Mouse (Mus musculus): ENCODE data around the gene Btg1. TPM values are rescaled to one million over a fixed set of nuclear protein-coding genes. Genes with fewer than 3 reads are reported as not detected.

Btg1 gene
- polyA plus RNA-seq, 1 experiment from 2014 or later: 43.2 TPM

DNA sequence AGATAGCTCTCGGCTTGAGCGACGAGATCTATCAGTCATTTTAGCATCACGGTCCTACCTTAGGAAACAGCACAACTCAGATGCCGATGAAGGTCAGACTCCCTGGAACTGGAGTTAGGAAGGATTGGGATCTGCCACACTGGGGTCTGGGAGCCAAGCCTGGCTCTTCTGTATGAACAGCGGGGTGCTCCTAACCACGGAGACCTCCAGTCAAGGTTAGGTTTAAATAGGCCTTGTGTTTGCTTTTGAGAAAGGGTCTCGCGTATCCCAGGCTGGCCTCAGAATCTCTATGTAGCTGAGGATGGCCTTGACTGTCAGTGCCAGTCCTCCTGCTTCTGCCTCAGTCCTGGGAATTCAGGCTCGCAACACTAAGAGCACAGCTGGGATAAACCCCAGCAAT lies 10.5 kb downstream of the Btg1 start:
- Histone ChIP-seq H3K4me2 (ENCODE audit: low read depth, low read length) (no peak overlapping the region), H3K27me3 (replicated peaks; ENCODE audit: control insufficient read depth, insufficient read depth, low read length) (no peaks in the 10 kb centered on the region), H3K4me3 (ENCODE audit: low read length) (no peak overlapping the region), H3K4me1 (ENCODE audit: control insufficient read depth, insufficient read depth, low read length) (peaks cover 25% of the 10 kb centered on the region), H3K9ac (ENCODE audit: low read depth, low read length) (no peak overlapping the region), H3K27ac (ENCODE audit: low read length) (no peak overlapping the region), H3K36me3 (ENCODE audit: control insufficient read depth, insufficient read depth, low read length) (peaks cover 3% of the 10 kb centered on the region), H3K9me3 (ENCODE audit: control insufficient read depth, low read length) (no peaks in the 10 kb centered on the region)
- 92% methylated on average over 10 of the region's 10 CpGs for WGBS
- ATAC-seq: no peak

DNA sequence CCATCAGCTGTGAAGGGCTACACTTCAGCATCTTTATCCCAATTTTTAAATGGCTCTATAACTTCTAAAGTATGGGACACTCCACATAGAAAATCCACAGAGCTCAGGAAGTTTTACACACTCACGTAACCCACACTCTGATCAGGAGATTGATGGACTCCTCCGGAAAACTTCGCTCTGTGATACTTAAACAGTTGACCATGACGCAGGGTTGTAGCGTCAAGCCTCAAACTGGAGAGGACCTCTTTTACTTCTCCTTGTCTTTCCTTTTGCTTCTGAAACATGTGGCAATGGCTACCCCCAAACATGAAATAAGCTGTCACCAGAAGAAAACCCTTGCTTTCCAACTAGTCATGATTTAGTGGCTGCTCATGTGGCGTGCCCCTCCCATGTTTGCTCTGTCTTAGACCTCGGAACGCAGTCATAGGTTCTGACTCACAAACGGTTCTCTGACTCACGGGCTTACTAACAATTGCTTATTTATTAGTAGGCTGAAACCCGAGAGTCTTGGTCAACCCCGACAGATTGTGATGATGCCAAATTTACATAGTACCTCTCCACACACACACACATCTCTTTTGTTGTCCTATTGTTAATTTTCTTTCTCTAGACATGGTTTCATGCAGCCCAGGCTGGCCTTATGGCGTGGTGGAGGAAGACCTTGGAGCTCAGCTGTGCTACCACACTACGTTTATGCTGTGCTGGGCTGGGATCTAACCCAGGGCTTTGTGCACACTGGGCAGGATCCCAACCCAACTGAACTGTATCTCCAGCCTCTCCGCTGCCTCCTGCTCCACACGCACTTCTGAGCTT lies 11.5 kb downstream of the Btg1 start:
- Histone ChIP-seq H3K9me3 (ENCODE audit: control insufficient read depth, low read length) (no peaks in the 10 kb centered on the region), H3K4me1 (ENCODE audit: control insufficient read depth, insufficient read depth, low read length) (peaks cover 32% of the 10 kb centered on the region), H3K4me2 (ENCODE audit: low read depth, low read length) (no peak overlapping the region), H3K9ac (ENCODE audit: low read depth, low read length) (no peak overlapping the region), H3K4me3 (ENCODE audit: low read length) (no peak overlapping the region), H3K36me3 (ENCODE audit: control insufficient read depth, insufficient read depth, low read length) (peaks cover 3% of the 10 kb centered on the region), H3K27me3 (replicated peaks; ENCODE audit: control insufficient read depth, insufficient read depth, low read length) (no peaks in the 10 kb centered on the region), H3K27ac (ENCODE audit: low read length) (0 out of 2 replicates have a peak overlapping the region, but pooled peaks have one; percentile 18)
- 76% methylated on average over 16 of the region's 16 CpGs for WGBS
- peak; percentile 43; the same call in 1 of the 2 replicates for ATAC-seq

DNA sequence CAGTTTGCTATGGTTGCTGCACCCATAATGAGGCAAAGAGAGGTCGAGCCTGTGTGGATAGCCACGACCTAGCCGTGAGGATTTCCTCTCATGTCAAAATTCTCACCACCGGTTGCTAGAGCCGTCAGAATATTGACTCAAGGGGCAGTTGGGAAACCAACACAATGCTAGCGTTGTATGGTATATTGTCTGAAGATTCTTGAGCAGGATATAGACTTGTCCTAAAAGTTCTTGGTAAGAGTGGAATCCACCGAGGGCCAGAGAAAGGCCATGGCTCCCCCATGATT lies 12.1 kb downstream of the Btg1 start:
- Histone ChIP-seq H3K4me3 (ENCODE audit: low read length) (no peak overlapping the region), H3K9ac (ENCODE audit: low read depth, low read length) (no peak overlapping the region), H3K4me1 (ENCODE audit: control insufficient read depth, insufficient read depth, low read length) (peaks cover 31% of the 10 kb centered on the region), H3K4me2 (ENCODE audit: low read depth, low read length) (no peak overlapping the region), H3K27ac (ENCODE audit: low read length) (0 out of 2 replicates have a peak overlapping the region, but pooled peaks have one; percentile 18), H3K9me3 (ENCODE audit: control insufficient read depth, low read length) (no peaks in the 10 kb centered on the region), H3K36me3 (ENCODE audit: control insufficient read depth, insufficient read depth, low read length) (peaks cover 3% of the 10 kb centered on the region), H3K27me3 (replicated peaks; ENCODE audit: control insufficient read depth, insufficient read depth, low read length) (no peaks in the 10 kb centered on the region)
- ATAC-seq: no peak
- 79% methylated on average over 7 of the region's 7 CpGs for WGBS

DNA sequence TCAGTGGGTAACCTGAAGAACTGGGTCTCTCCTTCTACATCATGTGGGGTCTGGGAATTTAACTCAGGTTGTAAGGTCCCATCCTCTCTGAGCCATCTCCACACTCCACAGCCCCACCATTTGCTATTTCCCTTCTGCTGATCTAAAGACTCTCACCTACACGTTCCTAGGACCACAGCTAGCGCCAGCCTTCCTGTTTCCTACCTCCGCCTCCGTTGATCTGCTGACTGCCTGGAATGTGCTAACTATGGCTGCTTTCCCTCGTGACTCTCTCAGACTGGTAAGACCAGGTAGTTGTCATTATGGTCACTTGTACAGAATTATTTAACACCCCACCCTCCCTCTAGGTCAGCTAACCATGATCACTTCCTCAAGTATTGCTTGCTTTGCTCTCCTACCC lies 13.3 kb downstream of the Btg1 start:
- 75% methylated on average over 5 of the region's 5 CpGs for WGBS

DNA sequence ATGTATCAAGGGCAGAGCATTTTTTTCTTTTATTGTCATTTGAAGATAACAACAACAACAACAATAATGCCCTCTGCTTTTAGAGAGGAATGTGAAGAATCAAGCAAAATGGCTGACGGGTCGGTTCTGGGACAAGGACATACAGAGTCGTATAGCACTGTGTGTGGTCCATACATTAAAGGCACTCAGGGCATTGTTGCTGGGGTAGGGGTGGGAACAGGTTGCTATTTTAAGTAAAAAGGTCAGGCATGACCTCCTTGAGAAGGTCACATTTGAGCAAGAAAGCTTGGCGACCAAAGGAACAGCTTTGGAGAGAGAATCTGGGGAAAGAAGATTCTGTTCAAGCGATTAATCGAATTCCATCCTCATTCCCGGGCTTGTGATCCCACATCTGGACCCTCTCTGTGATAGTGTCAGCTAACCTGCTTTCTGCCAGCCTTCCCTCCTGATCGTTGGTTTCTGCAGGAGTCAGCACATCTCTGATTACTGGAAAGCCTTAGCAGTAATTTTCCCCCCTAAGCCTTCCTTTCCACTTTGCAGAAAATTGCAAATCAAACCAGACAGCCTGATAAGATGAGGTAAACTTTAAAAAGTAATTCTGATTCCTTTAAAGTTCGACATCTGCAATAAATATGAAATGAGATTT lies 14.4 kb downstream of the Btg1 start:
- H3K9me3 ChIP-seq (ENCODE audit: control insufficient read depth, low read length): no peaks in the 10 kb centered on the region

More for the DNA sequence above, 13.3 kb downstream of the Btg1 start:
- no peak overlapping the region for H3K4me3 ChIP-seq (ENCODE audit: low read length)
- peaks cover 24% of the 10 kb centered on the region for H3K4me1 ChIP-seq (ENCODE audit: control insufficient read depth, insufficient read depth, low read length)
- ATAC-seq: no peak
- no peak overlapping the region for H3K27ac ChIP-seq (ENCODE audit: low read length)
- H3K9me3 ChIP-seq (ENCODE audit: control insufficient read depth, low read length): no peaks in the 10 kb centered on the region
- H3K9ac ChIP-seq (ENCODE audit: low read depth, low read length): no peak overlapping the region
- H3K4me2 ChIP-seq (ENCODE audit: low read depth, low read length): no peak overlapping the region
- H3K36me3 ChIP-seq (ENCODE audit: control insufficient read depth, insufficient read depth, low read length): peaks cover 3% of the 10 kb centered on the region; the same call in 1 of the 2 replicates
- no peaks in the 10 kb centered on the region for H3K27me3 ChIP-seq (replicated peaks; ENCODE audit: control insufficient read depth, insufficient read depth, low read length)

DNA sequence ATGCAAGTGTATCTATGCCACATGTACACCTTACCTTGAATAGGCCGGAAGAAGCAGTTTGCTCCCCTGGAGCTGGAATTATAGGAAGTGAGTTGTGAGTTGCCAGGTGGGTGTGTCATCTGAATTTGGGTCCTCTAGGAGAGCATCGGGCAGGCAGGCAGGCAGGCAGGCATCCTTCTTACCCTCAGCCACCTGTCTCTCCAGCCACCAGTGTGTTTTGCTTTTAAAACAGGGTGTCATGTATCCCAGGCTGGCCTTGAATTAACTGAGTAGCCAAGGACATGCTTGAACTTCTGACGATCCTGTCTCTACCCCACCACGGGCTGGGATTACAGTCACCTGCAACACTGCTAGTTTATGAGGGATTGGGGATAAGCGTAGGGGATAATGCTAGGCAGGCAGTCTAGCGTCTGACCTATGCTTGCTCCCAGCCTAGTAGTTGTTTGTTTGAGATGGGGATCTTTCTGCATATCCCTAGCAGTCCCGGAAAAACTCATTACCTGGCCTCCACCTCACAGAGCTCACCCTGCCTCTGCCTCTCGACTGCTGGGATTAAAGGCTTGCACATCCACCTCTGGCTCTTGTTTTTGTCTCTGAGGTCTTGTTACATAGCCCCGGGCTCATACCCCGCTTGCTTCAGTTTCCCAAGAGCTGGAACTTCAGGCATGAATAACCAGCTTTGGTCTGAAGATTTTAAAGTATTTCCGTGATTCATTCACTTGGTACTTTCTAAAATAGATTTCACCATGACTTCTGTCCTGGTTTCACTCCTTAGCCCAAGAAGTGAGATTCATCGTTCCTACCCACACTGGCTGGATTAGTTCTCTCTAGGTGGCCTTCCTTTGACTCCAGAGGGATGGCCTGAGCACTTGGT lies 15.7 kb downstream of the Btg1 start:
- H3K27ac ChIP-seq (ENCODE audit: low read length): no peak overlapping the region
- no peak overlapping the region for H3K4me2 ChIP-seq (ENCODE audit: low read depth, low read length)
- H3K9me3 ChIP-seq (ENCODE audit: control insufficient read depth, low read length): no peaks in the 10 kb centered on the region
- no peaks in the 10 kb centered on the region for H3K27me3 ChIP-seq (replicated peaks; ENCODE audit: control insufficient read depth, insufficient read depth, low read length)
- 66% methylated on average over 12 of the region's 12 CpGs for WGBS
- H3K36me3 ChIP-seq (ENCODE audit: control insufficient read depth, insufficient read depth, low read length): peaks cover 3% of the 10 kb centered on the region; the same call in 1 of the 2 replicates
- H3K9ac ChIP-seq (ENCODE audit: low read depth, low read length): no peak overlapping the region
- H3K4me1 ChIP-seq (ENCODE audit: control insufficient read depth, insufficient read depth, low read length): peaks cover 19% of the 10 kb centered on the region
- no peak for ATAC-seq
- no peak overlapping the region for H3K4me3 ChIP-seq (ENCODE audit: low read length)

More for the DNA sequence above, 14.4 kb downstream of the Btg1 start:
- H3K4me3 ChIP-seq (ENCODE audit: low read length): no peak overlapping the region
- H3K4me2 ChIP-seq (ENCODE audit: low read depth, low read length): no peak overlapping the region
- no peaks in the 10 kb centered on the region for H3K27me3 ChIP-seq (replicated peaks; ENCODE audit: control insufficient read depth, insufficient read depth, low read length)
- 57% methylated on average over 9 of the region's 9 CpGs for WGBS
- H3K27ac ChIP-seq (ENCODE audit: low read length): no peak overlapping the region
- peaks cover 3% of the 10 kb centered on the region; the same call in 1 of the 2 replicates for H3K36me3 ChIP-seq (ENCODE audit: control insufficient read depth, insufficient read depth, low read length)
- peaks cover 22% of the 10 kb centered on the region for H3K4me1 ChIP-seq (ENCODE audit: control insufficient read depth, insufficient read depth, low read length)
- no peak for ATAC-seq
- no peak overlapping the region for H3K9ac ChIP-seq (ENCODE audit: low read depth, low read length)

DNA sequence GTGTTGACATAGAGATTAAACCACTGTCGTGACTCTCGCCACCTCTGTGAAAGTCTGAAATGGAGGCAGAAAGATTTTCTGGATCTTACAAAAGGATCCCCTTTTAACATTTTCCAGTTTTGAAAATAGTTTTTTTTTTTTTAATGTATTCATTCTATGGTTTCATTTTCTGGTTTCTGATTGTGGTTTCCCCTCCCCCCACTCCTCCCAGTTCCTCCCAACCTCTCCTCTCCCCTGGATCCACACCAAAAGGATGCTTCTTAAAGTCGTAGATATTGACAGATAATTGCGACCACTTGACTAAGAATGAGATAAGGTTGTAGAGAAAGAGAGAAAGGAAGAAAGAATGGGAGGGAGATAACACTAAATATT lies 16.3 kb downstream of the Btg1 start:
- H3K9ac ChIP-seq (ENCODE audit: low read depth, low read length): no peak overlapping the region
- peaks cover 3% of the 10 kb centered on the region; the same call in 1 of the 2 replicates for H3K36me3 ChIP-seq (ENCODE audit: control insufficient read depth, insufficient read depth, low read length)
- no peak for ATAC-seq
- H3K4me3 ChIP-seq (ENCODE audit: low read length): no peak overlapping the region
- no peak overlapping the region for H3K27ac ChIP-seq (ENCODE audit: low read length)
- H3K27me3 ChIP-seq (replicated peaks; ENCODE audit: control insufficient read depth, insufficient read depth, low read length): no peaks in the 10 kb centered on the region
- H3K4me2 ChIP-seq (ENCODE audit: low read depth, low read length): no peak overlapping the region
- peaks cover 19% of the 10 kb centered on the region for H3K4me1 ChIP-seq (ENCODE audit: control insufficient read depth, insufficient read depth, low read length)
- H3K9me3 ChIP-seq (ENCODE audit: control insufficient read depth, low read length): no peaks in the 10 kb centered on the region
- WGBS: 65% methylated on average over 4 of the region's 4 CpGs

DNA sequence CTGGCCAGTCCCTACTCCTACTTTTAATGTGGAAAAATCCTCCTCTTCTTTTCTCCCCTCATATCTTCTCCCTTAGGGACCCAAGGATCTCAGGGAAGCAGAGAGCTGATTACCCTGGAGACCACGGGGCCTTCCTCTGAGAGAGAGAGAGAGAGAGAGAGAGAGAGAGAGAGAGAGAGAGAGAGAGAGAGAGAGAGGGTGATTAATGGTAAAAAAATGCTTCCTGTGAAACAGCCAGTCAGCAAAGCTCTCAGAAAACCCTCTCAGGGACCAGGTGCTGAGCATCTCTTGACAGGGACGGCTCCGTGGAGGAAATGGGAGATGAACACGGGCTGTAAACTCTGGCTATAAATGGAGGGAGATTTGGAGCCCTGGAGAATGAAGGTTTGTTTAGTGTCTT lies 18.7 kb downstream of the Btg1 start:
- H3K4me2 ChIP-seq (ENCODE audit: low read depth, low read length): no peak overlapping the region
- no peaks in the 10 kb centered on the region for H3K9me3 ChIP-seq (ENCODE audit: control insufficient read depth, low read length)
- peaks cover 16% of the 10 kb centered on the region for H3K4me1 ChIP-seq (ENCODE audit: control insufficient read depth, insufficient read depth, low read length)
- ATAC-seq: peak; percentile 36
- H3K36me3 ChIP-seq (ENCODE audit: control insufficient read depth, insufficient read depth, low read length): no peaks in the 10 kb centered on the region
- H3K9ac ChIP-seq (ENCODE audit: low read depth, low read length): no peak overlapping the region
- no peak overlapping the region for H3K4me3 ChIP-seq (ENCODE audit: low read length)
- H3K27ac ChIP-seq (ENCODE audit: low read length): peak overlapping the region; percentile 57; the same call in 1 of the 2 replicates
- WGBS: 18% methylated on average over 4 of the region's 4 CpGs
- H3K27me3 ChIP-seq (replicated peaks; ENCODE audit: control insufficient read depth, insufficient read depth, low read length): no peaks in the 10 kb centered on the region

DNA sequence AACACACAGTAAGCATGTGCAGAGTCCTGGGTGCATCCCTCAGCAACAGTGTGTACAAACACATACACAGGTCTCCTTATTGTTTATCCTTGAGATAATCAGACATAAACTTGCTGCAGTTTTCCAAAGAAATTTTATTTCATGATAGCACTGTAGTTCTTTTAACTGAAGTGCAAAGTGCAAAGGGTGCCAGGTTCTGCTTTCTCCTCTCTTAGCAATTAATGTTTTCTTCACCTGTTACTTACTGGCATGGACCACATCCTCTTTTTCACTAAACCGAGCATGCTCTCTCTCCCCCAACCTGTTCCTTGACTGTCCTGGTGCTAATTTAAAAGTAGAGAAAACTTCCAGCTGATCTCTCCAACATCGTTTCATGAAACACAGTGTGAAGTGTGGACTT lies 21.7 kb downstream of the Btg1 start:
- no peak overlapping the region for H3K4me2 ChIP-seq (ENCODE audit: low read depth, low read length)
- no peak overlapping the region for H3K9ac ChIP-seq (ENCODE audit: low read depth, low read length)
- ATAC-seq: no peak
- no peak overlapping the region for H3K27ac ChIP-seq (ENCODE audit: low read length)
- peaks cover 6% of the 10 kb centered on the region; the same call in 1 of the 2 replicates for H3K4me1 ChIP-seq (ENCODE audit: control insufficient read depth, insufficient read depth, low read length)
- no peak overlapping the region for H3K4me3 ChIP-seq (ENCODE audit: low read length)
- 83% methylated on average over 2 of the region's 2 CpGs for WGBS
- H3K36me3 ChIP-seq (ENCODE audit: control insufficient read depth, insufficient read depth, low read length): no peaks in the 10 kb centered on the region
- no peaks in the 10 kb centered on the region for H3K9me3 ChIP-seq (ENCODE audit: control insufficient read depth, low read length)
- no peaks in the 10 kb centered on the region for H3K27me3 ChIP-seq (replicated peaks; ENCODE audit: control insufficient read depth, insufficient read depth, low read length)

All from intestine, embryonic 16.5 days (tissue).